Mouse (Mus musculus) natural killer cell, adult 2 months (primary cell): ENCODE measurements around the gene Irgc1.
A peak's percentile ranks its signal among the peaks of the same experiment; 100 is the strongest.
"Not testable (repeated sequence)": the region's sequence is repeated elsewhere in the genome, so short reads cannot be mapped to it uniquely, and the experiment has no call there.

Experiments
- DNase-seq, 2 experiments: peaks; one replicate each; pipeline ENCODE4 v3.0.0; 2022; ENCODE audit warnings: low spot score in 2 of 2

Irgc1 gene

GRCm38 (mm10) chr7:24400489-24400888 lies 51.6 kb downstream of the Irgc1 start:
- not testable (repeated sequence) for DNase-seq

- no peak for DNase-seq
Observed at GRCm38 (mm10) chr7:24400082-24400452, 52.0 kb downstream of the Irgc1 start.

DNA sequence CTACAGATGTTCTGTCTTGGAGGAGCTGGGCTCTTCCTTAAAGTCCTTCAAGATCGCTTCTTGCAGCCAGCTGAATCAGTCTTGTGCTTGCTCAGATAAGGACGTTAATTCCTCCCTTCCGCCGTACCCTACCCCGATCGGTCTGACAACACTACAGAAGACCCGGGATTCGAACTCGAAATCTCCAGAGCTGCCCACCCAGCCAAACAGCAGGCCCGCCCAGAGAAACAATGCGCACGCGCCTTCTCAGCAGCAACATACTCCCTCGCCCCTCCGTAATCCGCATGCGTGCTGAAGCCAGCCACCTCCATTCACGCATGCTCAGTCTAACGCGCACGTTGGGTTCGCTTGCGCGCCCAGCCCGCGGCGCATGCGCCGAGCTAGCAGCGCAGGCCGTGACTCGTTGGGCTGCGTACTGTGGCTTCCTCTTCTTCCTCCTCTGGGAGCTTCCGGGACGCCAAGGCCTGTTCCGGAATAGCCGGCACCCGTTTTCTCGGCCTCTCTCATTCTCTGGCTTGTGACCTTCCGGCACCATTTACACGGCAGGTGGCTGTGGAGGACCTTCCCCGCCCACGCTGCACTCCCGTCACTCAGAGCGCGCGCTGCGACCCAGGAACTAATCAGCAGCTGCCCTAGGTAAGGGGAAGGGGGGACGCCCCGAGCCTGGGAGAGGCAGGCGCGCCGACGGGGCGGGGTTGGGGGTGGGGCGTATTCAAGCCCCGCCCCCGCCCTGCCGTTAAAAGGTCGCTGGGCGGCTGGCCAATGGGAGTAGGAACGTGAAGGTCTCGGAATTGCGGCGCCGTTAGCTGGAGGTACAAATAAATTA lies 52.6 kb downstream of the Irgc1 start, which contains the start of gene Smg9:
Smg9 (plus strand) TSS at position 364 of the 826 bp plus-strand sequence.
- DNase-seq, result peak; percentile 96 to 98

- DNase-seq, result no peak
Observed at GRCm38 (mm10) chr7:24398364-24398913, 53.7 kb downstream of the Irgc1 start.

DNA sequence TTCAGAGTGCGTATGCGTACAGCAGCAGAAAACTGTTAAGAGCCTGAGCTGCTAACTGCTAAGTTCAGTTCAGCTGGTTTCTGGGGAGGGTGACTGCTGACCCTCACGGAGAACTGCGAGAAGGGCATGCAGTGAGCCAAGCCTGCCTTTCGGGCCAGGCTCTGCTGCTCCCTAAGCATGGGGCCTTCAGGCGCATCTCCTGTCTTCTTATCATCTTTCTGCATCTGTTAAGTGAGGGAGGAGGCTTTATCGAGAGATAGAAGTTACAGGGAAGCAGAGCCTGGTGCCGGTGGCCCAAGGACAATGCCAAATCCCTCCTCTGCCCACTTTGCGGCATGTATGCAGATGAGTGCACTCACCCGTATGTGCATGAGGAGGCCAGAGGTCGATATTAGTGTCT lies 55.3 kb downstream of the Irgc1 start:
- no peak for DNase-seq

GRCm38 (mm10) chr7:24394475-24395161 lies 57.5 kb downstream of the Irgc1 start:
- peak; percentile 28 to 53 for DNase-seq

DNA sequence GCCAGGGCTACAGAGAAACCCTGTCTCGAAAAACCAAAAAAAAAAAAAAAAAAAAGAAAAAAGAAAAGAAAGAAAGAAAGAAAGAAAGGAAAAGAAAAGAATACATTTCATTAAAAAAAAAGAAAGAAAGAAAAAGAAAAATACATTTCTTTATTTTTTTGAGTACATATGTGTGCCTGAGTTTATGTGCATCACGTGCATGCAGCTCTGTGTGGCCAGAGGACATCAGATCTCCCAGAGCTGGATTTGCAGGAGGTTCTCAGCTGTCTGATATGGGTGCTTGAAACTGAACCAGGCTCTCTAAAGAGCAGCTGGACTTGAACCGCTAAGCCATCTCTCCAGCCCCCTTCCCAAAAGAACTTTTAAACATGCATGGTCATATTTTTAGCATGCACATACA lies 58.0 kb downstream of the Irgc1 start:
- DNase-seq, result no peak

DNA sequence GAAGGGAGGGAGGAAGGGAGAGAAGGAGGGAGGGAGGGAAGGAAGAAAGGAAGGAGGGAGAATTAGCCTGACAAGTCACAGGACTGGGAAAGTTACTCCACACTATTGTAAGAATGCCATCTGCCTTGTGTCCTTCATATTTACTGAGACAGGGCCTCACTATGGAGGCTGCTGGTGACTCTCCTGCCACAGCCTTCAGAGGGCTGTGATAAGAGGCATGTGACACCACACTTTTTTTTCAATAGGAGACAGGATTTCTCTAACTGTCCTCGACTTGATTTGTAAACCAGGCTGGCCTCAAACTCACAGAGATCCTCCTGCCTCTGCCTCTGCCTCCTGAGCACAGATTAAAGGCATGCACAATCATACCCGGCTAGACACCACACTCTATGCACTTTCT lies 60.4 kb downstream of the Irgc1 start:
- DNase-seq, result no peak

DNA sequence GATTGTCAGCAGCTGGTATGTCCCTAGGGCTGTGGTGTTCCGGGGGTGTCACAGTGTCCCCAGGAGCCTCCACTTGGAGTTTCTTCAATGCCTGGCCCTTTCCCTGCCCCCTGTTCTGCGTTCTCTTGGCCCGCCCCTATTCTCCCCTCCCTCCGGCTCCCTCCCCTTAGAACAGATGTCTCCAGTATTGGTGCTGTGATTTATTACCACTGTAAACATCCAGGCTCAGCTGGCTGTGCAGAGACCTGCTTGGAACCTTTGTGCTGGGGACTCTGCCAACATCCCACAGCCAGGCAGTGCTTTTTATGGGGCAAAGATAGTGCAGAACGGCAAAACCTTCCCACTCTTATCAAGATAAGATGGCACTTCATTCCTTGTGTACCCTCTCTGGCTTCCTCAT lies 61.0 kb downstream of the Irgc1 start:
- no peak for DNase-seq

- no peak for DNase-seq
Observed at GRCm38 (mm10) chr7:24390512-24390911, 61.6 kb downstream of the Irgc1 start.

- no peak for DNase-seq
Observed at GRCm38 (mm10) chr7:24389516-24390187, 62.4 kb downstream of the Irgc1 start.

DNA sequence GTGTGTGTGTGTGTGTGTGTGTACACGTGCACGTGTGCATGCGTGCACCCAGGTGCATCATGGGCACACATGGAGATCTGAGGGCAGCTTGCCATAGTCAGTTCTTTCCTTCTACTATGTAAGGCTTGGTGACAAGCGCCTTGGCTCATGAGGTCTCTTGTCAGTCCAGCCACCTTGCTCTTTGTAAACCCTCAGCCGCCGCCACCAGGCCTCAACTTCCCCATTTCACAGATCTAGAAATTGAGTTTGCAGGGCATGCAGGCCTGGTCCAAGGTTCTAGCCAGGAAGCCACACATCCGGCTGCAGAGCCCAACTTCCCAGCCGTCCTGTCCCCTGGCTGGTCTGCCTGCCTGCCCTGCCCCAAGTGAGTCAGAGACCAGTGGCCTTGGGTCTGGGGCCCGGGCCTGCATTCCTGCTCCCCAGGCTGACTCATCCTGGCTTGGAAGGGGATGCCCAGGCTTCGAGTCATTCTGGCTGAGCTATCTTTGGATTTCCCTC lies 65.0 kb downstream of the Irgc1 start:
- peak in 1 of 2 experiments; percentile 26 for DNase-seq

DNA sequence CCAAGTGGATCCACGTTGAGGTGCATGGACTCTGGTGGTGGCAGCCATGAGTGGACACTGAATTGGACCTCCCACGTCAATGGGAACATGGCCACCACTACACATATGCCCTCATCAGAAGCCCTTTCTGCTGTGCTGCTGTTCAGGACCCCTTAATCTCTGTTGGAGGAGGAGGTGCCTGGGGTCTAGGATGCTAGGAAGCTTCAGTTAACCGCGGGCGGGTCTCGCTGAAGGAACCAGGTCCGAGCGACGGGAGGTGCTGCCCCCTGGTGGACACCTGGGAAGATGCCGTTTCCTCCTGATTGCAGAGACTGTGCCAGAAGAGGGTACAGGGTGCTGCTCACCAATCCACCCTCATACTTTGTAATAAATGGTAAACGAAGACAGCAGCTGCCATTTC lies 67.3 kb downstream of the Irgc1 start:
- peak; percentile 60 to 77 for DNase-seq

GRCm38 (mm10) chr7:24384070-24384469 lies 68.0 kb downstream of the Irgc1 start:
- no peak for DNase-seq

DNA sequence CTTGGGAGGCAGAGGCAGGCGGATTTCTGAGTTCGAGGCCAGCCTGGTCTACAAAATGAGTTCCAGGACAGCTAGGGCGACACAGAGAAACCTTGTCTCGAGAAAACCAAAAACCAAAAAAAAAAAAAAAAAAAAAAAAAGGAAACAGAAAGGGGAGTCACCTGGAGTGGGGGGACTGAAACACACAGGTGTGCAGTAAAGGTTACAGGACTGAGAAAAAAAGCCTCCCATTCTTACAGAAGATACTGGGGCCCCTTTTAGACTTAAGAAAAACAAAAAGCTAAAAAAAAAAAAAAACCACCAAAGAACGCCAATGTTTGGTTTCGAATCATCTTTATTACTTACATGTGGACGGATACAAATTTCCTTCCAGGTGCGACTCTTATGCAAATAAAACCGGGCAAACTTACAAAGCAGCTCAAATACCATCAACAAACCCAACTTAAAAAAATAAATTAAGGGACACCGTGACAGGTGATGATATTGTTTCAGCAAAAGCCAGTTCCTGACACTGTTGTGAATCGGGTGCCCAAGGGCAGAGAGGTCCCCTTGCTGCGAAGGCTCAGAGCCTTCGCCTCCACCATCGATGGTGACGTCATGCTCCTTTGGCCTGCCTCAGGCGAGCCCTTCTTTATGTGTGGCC lies 69.2 kb downstream of the Irgc1 start:
- no peak for DNase-seq
